Mouse (Mus musculus) brain, embryonic 14.5 days (tissue): ENCODE results near the gene Gm42715. TPM values are rescaled to one million over a fixed set of nuclear protein-coding genes. Genes with fewer than 3 reads are reported as not detected.
A peak's percentile ranks its signal among the peaks of the same experiment; 100 is the strongest.

Source experiments
- DNase-seq: peaks from one replicate; pipeline ENCODE4 v3.0.0-alpha.2; 2011; ENCODE audit warnings: low read depth
- CTCF ChIP-seq: fragments of 200-500 bp; IDR thresholded peaks from 2 replicates; pipeline ENCODE4 v1.5.1; 2012; ENCODE audit warnings: inconsistent platforms, mild to moderate bottlenecking, moderate library complexity, borderline replicate concordance; ENCODE audit not compliant: insufficient read depth, insufficient read length; ENCODE audit errors: extremely low read depth
- POLR2A ChIP-seq: fragments of 200-500 bp; IDR thresholded peaks from 2 replicates; pipeline ENCODE4 v1.6.1; 2012; ENCODE audit warnings: mild to moderate bottlenecking, inconsistent platforms, borderline replicate concordance; ENCODE audit not compliant: poor library complexity, insufficient read depth, insufficient read length, severe bottlenecking; ENCODE audit errors: extremely low read depth
- polyA plus RNA-seq: library from polyadenylated mRNA; depleted of rRNA; stranded (reverse); fragments of >200 nt; gene quantifications from 2 replicates; pipeline ENCODE4 v1.2.3, GENCODE M21; 2012; rRNA removed

The Gm42715 gene
- polyA plus RNA-seq: 15.5 and 19.2 TPM in 2 replicates

DNA sequence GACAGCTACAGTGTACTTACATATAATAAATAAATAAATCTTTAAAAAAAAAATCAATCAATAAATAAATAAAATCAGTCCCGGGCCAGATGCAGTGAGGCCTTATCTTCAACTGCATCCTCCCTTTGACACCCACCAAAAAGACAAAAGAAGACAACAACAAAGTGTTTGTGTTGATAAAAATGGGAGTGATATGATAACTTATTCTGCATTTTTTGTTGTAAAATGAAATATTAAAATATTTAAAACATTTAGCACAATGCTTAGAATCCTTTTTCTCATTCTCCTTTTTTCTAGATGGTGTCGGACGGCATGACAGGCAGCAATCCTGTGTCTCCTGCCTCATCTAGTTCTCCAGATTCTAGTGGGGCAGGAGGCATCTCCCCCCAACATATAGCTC lies at the start of gene Gm42715:
Gene Gm42715 (plus strand): TSS at position 301 of the 400 bp plus-strand sequence.
- DNase-seq: no peak
- TF ChIP-seq CTCF (no peak), POLR2A (no peak)

DNA sequence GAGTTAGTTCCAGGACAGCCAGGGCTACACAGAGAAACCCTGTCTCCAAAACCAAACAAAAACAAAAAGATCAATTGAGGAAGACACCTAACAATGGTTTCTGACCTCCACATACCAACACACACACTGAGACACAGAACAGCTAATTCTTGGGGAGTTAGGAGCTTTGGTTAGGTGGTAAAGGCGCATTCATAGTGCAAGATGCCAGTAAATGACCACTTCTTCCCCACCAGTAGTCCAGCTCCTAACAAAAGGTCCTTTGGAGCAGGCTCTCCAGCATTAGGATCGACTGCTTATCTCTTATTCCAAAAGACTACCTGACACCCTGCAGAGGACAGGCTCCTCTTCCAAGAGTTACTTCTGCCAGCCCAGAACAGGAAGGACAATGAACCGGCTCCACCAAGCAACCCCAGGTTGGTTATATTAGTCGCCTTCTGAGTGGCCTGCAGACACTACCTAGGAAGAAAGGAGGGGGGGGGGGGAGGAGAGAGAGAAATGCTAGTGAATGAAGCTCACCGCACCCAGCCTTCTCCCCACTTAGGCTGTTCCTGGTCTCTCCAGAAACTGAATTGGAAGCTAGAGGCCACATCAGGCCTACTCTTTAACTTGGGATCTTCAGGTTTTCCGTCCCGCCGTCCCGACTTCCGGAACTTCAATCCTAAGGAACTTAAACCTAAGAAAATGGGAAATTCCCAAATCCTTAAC lies 49.2 kb upstream of the Gm42715 start:
- no peak for TF ChIP-seq POLR2A
- no peak for TF ChIP-seq CTCF
- DNase-seq: no peak

DNA sequence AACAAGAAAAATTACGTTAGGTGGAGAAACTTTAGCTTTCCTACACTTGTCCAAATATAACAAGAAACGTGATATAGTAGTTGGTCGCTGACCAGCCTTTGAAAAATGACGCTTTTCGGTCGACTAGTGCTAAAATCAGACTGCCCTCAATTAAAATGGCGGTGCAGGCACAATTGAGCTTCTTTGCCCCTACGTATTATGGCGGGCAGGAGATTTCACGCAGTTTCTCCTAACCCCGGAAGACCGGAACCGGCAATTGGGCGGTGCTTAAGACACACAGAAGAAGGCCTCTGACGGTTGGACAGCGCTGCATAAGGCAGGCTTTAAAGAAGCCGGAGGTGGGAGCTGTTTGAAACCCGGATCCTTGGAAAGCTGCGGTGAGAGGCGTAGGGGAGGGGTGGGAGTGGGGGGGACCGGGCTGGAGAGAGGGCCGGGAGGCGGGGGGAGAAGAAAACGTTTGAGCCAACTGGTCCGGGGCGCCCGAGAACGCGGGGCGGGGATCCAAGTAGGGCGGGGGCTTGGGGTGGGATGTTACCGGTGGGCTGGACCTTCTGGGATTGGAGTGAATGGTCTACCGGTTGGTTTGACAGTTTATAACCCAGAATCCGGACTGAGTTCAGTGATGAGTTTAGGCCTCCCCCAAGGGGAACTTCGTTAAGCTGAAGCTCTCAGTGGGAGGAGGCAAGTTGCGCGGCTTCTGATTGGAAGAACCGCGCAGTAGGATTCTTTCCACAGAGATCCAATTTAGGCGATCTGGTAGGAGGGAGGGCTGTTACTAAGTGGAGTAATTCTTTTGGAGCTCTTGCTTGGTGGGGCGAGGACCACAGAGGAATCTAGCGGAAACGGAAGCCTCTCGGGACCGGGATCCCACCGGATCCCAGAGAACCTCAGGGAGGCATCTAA lies 48.4 kb upstream of the Gm42715 start:
- peak; percentile 99 for DNase-seq
- TF ChIP-seq CTCF: no peak; the same call in 1 of the 2 replicates
- TF ChIP-seq POLR2A: peak; percentile 19; the same call in 1 of the 2 replicates

DNA sequence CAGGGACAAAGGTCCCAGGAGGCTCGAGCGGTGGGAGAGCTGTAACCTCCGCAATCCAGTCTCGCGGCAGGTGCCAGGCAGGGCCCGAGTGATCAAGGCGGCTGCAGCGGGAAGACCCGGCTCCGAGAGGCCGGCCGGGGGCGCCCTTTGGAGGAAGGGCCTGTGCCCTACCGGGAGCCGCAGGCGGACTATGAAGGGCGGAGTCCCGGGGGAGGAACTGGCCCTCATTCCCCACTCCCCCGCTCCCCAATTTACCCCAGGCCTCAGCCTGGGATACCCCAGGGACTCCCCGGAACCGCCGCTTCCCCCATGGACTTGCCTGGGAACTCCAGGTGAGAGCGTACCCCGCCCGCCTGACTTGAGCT lies 47.8 kb upstream of the Gm42715 start:
- peak; percentile 39 for DNase-seq
- TF ChIP-seq CTCF (no peak), POLR2A (no peak)

DNA sequence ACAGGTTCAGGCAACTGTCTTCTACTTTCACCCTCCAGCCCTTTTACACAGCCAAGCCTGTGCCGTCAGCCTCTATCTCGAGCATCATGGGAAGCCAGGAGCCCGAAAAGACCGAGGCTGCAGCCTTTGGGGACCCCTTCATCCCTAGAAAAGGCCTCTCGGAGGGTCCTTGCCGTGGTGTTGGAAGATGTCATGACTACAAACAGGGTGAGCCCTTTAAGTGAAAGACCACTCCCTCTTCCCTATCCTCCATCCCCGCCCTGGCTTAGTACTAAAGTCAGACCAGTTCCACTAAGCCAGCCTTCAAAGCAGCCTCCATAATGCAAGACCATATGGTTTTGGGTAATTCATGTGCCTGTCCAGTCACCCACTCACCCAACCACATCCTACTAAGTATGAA lies 47.3 kb upstream of the Gm42715 start:
- DNase-seq: peak; percentile 37
- no peak for TF ChIP-seq CTCF
- TF ChIP-seq POLR2A: no peak

DNA sequence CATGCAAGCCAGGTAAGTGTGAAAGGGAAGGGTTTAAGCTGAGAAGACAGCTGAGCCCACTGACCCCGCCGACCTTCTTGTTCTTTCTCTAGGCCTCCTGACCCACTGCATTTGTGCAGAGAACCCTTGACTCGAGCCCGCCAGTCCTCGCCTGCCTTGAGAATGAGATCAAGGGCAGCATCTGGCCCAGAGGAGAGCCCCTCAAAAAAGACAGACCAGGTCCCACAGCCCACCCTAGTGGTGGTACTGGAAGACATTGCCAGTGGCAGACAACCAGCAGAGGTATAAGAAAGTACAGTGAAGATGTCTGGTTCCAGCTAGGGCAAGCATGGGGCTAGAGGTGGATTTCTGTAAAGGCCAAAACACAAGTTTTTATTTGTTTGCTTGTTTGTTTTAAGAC lies 45.7 kb upstream of the Gm42715 start:
- TF ChIP-seq CTCF (peak; percentile 29; the same call in 1 of the 2 replicates), POLR2A (no peak)
- DNase-seq: peak; percentile 30

DNA sequence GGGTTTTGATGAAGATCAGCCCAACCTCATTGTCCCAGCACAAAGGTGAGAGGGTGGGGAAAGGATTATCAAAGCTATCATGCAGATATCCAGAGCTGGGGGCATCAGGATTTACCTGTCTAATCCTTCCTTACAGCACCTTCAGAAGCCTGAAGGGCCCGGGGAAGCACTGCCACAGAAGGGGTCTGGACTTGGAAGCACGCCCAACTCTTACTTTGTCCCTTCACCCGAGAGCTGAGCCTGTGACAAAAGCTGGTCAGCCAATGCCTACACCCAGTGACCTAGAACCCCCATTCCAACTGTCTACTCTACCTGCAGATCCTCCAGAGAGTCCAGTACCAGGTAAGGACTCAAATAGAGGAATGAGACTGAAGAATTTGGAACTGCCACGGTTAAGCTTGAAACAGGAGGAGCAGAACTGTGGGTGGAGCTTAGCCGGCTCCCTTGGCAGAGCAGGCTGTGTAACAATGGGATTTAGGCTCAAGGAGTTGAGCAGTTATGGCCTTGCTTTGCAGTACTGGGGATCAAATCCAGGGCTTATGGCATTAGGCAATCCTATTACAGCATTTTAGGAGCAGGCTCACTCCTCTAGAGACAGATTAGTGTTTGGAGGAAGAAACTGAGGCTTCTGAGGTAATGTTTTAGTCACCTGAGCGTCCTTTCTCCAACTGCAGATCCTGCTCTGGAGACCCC lies 44.9 kb upstream of the Gm42715 start:
- no peak for TF ChIP-seq POLR2A
- TF ChIP-seq CTCF: no peak
- no peak for DNase-seq

DNA sequence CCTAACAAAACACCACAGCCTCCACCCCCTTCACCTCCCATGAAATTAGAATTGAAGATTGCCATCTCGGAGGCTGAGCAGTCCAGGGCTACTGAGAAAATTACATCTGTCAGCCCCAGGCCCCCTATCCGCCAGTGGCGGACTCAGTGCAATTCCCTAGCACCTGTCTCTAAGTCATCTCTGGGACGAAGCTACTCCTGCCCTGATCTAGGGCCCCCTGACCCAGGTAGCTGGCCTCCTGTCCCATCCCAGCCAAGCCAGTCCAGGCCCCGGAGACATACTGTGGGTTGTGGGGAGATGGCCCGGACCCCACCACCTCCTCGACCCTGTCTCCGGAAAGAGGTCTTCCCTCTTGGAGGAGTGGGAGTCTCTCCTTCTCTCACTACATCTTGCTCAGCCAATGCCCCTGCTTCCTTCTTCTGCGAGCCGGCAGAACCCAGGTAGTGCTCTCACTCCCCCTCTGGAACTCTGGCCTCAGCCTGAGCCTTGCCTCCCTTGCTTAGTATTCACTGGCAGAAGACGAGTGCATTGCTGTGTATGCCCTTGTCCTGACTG lies 44.1 kb upstream of the Gm42715 start:
- DNase-seq: no peak
- TF ChIP-seq CTCF (no peak), POLR2A (no peak)

DNA sequence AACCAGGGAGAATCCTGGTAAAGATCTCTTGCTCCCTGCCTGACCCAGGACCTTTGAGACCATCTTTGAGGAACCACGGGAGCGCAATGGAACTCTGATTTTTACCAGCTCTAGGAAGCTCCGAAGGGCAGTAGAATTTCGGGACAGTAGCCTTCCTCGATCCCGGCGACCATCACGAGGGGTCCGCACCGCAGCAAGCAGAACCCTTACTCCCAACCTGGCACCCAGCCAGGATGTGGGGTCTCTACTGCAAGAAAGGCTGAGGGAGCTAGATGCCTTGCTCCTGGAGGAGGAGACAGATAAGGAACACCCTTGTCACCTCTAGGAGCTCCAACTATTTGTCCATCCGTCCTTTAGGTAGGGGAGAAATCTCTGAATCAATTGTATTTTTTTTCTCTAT lies 43.0 kb upstream of the Gm42715 start:
- TF ChIP-seq POLR2A: no peak
- no peak for TF ChIP-seq CTCF
- DNase-seq: no peak

DNA sequence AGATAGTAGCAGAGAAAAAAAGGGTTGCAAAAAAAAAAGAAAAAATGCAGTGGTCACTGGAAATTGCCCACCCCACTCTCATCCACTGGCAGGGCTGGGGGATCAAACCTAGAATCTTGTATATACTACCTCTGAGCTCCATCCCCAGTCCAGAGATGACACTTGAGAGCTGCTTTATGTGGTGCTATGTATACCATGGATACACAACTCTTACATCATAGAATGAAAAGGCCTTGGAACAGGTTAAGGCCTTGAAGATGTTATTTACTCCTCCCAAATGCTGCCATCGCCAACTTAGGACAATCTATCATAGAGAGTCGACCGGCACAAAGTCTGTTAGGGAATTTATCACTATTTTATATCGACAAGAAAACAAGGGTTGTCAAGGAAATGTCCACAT lies 42.5 kb upstream of the Gm42715 start:
- DNase-seq: no peak
- no peak for TF ChIP-seq POLR2A
- no peak for TF ChIP-seq CTCF

DNA sequence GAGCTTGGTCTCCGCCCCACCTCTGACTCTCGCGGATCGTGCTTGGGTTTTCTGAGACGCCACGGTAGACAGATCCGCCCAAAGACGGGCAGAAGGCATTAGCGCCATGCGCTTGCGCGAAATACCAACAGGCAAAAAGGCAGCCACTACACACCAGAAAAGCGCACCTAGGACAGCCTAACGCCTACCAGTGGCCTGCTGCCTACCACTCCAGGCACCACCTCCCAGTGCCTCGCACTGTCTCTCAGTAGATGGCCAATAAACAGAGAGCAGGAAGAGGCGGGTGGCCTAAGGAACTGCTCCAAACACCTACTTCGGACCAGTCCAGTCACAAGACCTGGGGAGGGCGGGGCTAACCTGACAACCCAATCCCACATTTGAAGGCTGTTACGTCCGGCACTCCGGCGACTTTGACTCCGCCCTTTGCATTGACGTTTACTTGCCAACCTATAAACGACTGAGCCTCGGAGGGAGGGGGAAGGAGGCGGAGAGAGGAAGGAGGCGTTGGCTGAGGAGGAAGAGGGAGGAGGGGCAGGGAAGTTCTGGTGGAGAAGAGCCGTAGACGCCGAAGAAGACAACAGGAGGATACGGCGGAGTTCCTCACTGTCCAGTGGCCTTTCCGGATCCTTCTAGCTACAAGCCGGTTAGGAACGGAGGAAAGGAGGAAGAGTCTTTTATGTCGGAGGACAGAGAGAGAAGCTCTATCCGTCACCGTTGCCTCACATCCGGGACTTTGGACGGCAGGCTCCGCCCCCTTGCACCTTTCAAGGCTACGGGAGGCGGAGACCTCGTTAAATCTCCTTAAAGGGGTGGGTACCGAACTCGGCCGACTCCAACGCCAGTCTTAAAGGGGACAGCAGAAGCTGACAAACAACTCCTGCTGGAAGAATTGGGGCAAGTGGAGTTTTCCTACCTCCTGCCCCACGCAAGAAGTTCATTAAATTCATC lies 41.4 kb upstream of the Gm42715 start:
- TF ChIP-seq POLR2A: peak; percentile 43; the same call in 1 of the 2 replicates
- no peak for TF ChIP-seq CTCF
- peak; percentile 100 for DNase-seq
